8 mouse cellular contexts compared by ENCODE assay signal in genomic region chr11:58801558-58802228, GRCm38 (mm10). TPM values are rescaled to one million over a fixed set of nuclear protein-coding genes. Genes with fewer than 3 reads are reported as not detected.
DNase-seq lines count a peak whose midpoint lies in the region; ATAC-seq lines count a peak whose summit lies in the region.

Fam183b (minus strand) TSS chr11:58801960.

- WGBS in heart, embryonic 11.5 days (ENCODE audit: insufficient replicate concordance), result 43% methylated on average over 14 of the region's 14 CpGs

- peaks cover 4% of the 10 kb centered on the region; the same call in 1 of the 2 replicates for H3K4me1 ChIP-seq in heart, embryonic 11.5 days (ENCODE audit: control insufficient read depth, insufficient read depth, low read length)

- no peak for ATAC-seq in heart, embryonic 11.5 days (replicated peaks; ENCODE audit: insufficient number of reproducible peaks, low FRiP score, low TSS enrichment)

- no peaks in the 10 kb centered on the region for H3K36me3 ChIP-seq in heart, embryonic 11.5 days (ENCODE audit: control insufficient read depth, insufficient read depth, low read length)

- peak; percentile 13 for DNase-seq in adrenal gland, adult 2 months
- no peak for DNase-seq in adrenal gland, postnatal 25 days
- DNase-seq in right cerebral cortex, postnatal 4 days, result peak; percentile 22
- DNase-seq in right cerebral cortex, postnatal 25 days, result no peak
- DNase-seq in layer of hippocampus, adult 9-11 months, result peak; percentile 51
- DNase-seq in retina, postnatal 1 day, result peak; percentile 88
- no peak for DNase-seq in gastrocnemius, adult 8-10 months (ENCODE audit: low spot score in 2 of 2)

- H3K9me3 ChIP-seq in heart, embryonic 11.5 days (replicated peaks; ENCODE audit: control insufficient read depth, low read length), result no peaks in the 10 kb centered on the region

- H3K4me2 ChIP-seq in heart, embryonic 11.5 days, result peak within 1 kb of the TSS; percentile 40; the same call in 1 of the 2 replicates

- H3K9ac ChIP-seq in heart, embryonic 11.5 days (ENCODE audit: low read depth, low read length), result no peak within 1 kb of the TSS

- H3K27me3 ChIP-seq in heart, embryonic 11.5 days (ENCODE audit: control insufficient read depth, insufficient read depth, low read length), result no peaks in the 10 kb centered on the region

- H3K4me3 ChIP-seq in heart, embryonic 11.5 days (ENCODE audit: low read depth, low read length), result no peak within 1 kb of the TSS

- no peak within 1 kb of the TSS for H3K27ac ChIP-seq in heart, embryonic 11.5 days (ENCODE audit: low read depth, low read length)

RNA-seq across cellular contexts. Expression of gene Fam183b, which starts in this region (rescaled TPM):
- 1 to 10 TPM; 2.2 to 2.7 TPM for total RNA-seq in adrenal gland, adult 2 months (2021)
- polyA plus RNA-seq in adrenal gland, adult 2 months (2012; rRNA removed), result 0.39 TPM in 1 of 2 replicates, not detected in the other
- 3.3 and 4.5 TPM in 2 replicates for total RNA-seq in adrenal gland, postnatal 25 days (2021)
- polyA plus RNA-seq in heart, embryonic 11.5 days (2014; fragmentation: Nextera tagmentation; extraction: Ambion mirVana), result 0.52 and 0.58 TPM in 2 replicates
- not detected for total RNA-seq in gastrocnemius, adult 8-10 months (2022)

Comparison
In these comparisons a context has a peak if more than half of its experiments do, and no peak if none do; other contexts are left out.
1. DNase-seq: peak in adrenal gland, adult 2 months (single experiment), right cerebral cortex, postnatal 4 days (single experiment), layer of hippocampus, adult 9-11 months (single experiment) and retina, postnatal 1 day (single experiment); none in adrenal gland, postnatal 25 days (single experiment), right cerebral cortex, postnatal 25 days (single experiment) and gastrocnemius, adult 8-10 months (0 of 2).